Mouse (Mus musculus) erythroid progenitor cell, adult 5-6 weeks (primary cell): ENCODE data around the gene Vegfc. TPM values are rescaled to one million over a fixed set of nuclear protein-coding genes. Genes with fewer than 3 reads are reported as not detected.

Experiments used
- ATAC-seq: replicated peaks from 2 replicates; pipeline ENCODE4 v1.8.0; 2016; ENCODE audit warnings: moderate number of reproducible peaks, mild to moderate bottlenecking, moderate TSS enrichment, inconsistent platforms; ENCODE audit not compliant: poor library complexity, low FRiP score, severe bottlenecking
- total RNA-seq, 2 experiments: library from RNA; stranded (forward) in 1 of 2; stranded (reverse) in 1 of 2; fragments of 150-400 nt in 1 of 2; fragments of 186-747, 209-891 nt in 1 of 2; gene quantifications; 2 replicates each; pipeline versions ENCODE4 v1.2.3 to v1.2.4; 2015 to 2017; ENCODE audit warnings: low replicate concordance in 2 of 2

Vegfc gene
- total RNA-seq, 2 experiments from 2014 or later: 19.6 TPM; not detected in 1

- ATAC-seq: no peak
These were observed 86.1 kb downstream of the Vegfc start for GRCm38 (mm10) chr8:54163505-54163904.

- no peak for ATAC-seq
These were observed 107.9 kb downstream of the Vegfc start for GRCm38 (mm10) chr8:54185336-54185735.

DNA sequence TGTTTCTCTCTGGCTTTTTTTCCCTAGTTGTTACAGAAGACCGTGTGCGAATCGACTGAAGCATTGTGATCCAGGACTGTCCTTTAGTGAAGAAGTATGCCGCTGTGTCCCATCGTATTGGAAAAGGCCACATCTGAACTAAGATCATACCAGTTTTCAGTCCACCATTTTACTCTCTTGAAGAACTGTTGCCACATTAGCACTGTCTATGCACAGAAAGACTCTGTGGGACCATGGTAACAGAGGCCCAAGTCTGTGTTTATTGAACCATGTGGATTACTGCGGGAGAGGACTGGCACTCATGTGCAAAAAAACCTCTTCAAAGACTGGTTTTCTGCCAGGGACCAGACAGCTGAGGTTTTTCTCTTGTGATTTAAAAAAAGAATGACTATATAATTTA, 108.5 kb downstream of the Vegfc start:
- no peak for ATAC-seq

DNA sequence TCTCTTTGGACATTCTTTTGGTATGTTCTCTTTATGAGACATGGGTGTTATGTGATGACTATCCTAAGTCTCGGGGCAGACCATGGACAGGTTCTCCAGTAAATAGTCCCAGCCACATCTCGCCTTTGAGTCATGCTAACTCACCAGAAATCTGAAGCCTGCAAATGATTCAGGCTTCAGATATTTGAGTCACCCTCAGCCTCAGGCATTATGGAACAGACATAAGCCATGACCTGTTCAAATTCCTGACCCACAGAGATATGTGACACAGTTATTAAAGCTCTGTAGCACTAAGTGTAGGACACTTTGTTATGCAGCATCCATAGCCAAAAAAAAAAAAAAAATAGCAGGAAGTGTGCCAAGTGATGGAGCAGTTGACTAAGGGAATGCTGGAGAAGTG, 138.8 kb downstream of the Vegfc start:
- ATAC-seq: no peak

- ATAC-seq: no peak
These were observed 151.4 kb downstream of the Vegfc start for GRCm38 (mm10) chr8:54228801-54229204.

DNA sequence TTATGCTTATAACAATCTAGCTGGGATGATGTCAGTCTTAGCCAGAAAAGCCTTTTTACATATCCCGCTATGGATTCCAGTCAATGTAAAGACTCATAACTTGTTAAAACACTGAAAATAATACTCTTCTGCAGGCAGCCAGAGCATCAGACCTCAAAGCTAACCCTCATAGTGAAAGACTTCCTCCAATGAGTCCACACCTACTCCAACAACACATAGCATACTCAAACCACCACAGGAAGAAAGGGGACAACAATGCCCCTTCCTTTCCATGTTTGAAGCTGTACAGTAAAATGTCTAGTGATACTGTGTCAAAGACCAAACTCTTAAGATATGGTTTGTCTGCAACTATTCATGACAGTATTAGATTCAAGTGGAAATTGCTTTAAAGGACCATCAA, 153.2 kb downstream of the Vegfc start:
- no peak for ATAC-seq

- no peak for ATAC-seq
These were observed 155.9 kb downstream of the Vegfc start for GRCm38 (mm10) chr8:54233316-54233715.
